Mouse (Mus musculus): ENCODE data around the gene Lrrtm4. TPM values are rescaled to one million over a fixed set of nuclear protein-coding genes. Genes with fewer than 3 reads are reported as not detected.
A peak's percentile ranks its signal among the peaks of the same experiment; 100 is the strongest.

Lrrtm4 gene
- total and polyA plus RNA-seq, 2 experiments from 2014 or later: 0.04 TPM; not detected in 1

GRCm38 (mm10) chr6:80720468-80720867 lies 701.8 kb downstream of the Lrrtm4 start:
- Histone ChIP-seq H3K4me2 (ENCODE audit: low read depth, low read length) (no peak overlapping the region), H3K9me3 (replicated peaks; ENCODE audit: control insufficient read depth, low read length) (no peaks in the 10 kb centered on the region), H3K36me3 (replicated peaks; ENCODE audit: control insufficient read depth, insufficient read depth, low read length) (no peaks in the 10 kb centered on the region), H3K4me3 (ENCODE audit: low read depth, low read length) (no peak overlapping the region), H3K27ac (ENCODE audit: low read depth) (no peak overlapping the region), H3K27me3 (ENCODE audit: control insufficient read depth, insufficient read depth, low read length) (no peaks in the 10 kb centered on the region), H3K9ac (replicated peaks; ENCODE audit: low read depth, low read length) (no peak overlapping the region), H3K4me1 (ENCODE audit: control insufficient read depth, insufficient read depth) (no peaks in the 10 kb centered on the region)
- no peak for ATAC-seq (ENCODE audit: insufficient read depth, low read depth)
- WGBS: 86% methylated on average over 5 of the region's 5 CpGs
- TF ChIP-seq EP300 (IDR thresholded peaks at IDR 0.05; ENCODE audit: low read depth): no peak
- TF ChIP-seq CTCF (IDR thresholded peaks at IDR 0.05; ENCODE audit: low read depth): no peak
- no peak for DNase-seq (ENCODE audit: low spot score)

- no peaks in the 10 kb centered on the region for H3K36me3 ChIP-seq (replicated peaks; ENCODE audit: control insufficient read depth, insufficient read depth, low read length)
- no peak overlapping the region for H3K27ac ChIP-seq (ENCODE audit: low read depth)
- no peak overlapping the region for H3K4me3 ChIP-seq (ENCODE audit: low read depth, low read length)
- DNase-seq (ENCODE audit: low spot score) (no peak), ATAC-seq (ENCODE audit: insufficient read depth, low read depth) (no peak)
- WGBS: 77% methylated on average over 3 of the region's 3 CpGs
- H3K4me1 ChIP-seq (ENCODE audit: control insufficient read depth, insufficient read depth): no peaks in the 10 kb centered on the region
- H3K9me3 ChIP-seq (replicated peaks; ENCODE audit: control insufficient read depth, low read length): no peaks in the 10 kb centered on the region
- no peak for TF ChIP-seq CTCF (IDR thresholded peaks at IDR 0.05; ENCODE audit: low read depth)
- TF ChIP-seq EP300 (IDR thresholded peaks at IDR 0.05; ENCODE audit: low read depth): no peak
- no peak overlapping the region for H3K9ac ChIP-seq (replicated peaks; ENCODE audit: low read depth, low read length)
- H3K27me3 ChIP-seq (ENCODE audit: control insufficient read depth, insufficient read depth, low read length): no peaks in the 10 kb centered on the region
- no peak overlapping the region for H3K4me2 ChIP-seq (ENCODE audit: low read depth, low read length)
These were observed 714.7 kb downstream of the Lrrtm4 start for GRCm38 (mm10) chr6:80733416-80733815.

- Histone ChIP-seq H3K36me3 (replicated peaks; ENCODE audit: control insufficient read depth, insufficient read depth, low read length) (no peaks in the 10 kb centered on the region), H3K4me3 (ENCODE audit: low read depth, low read length) (no peak overlapping the region), H3K4me1 (ENCODE audit: control insufficient read depth, insufficient read depth) (no peaks in the 10 kb centered on the region), H3K27me3 (ENCODE audit: control insufficient read depth, insufficient read depth, low read length) (no peaks in the 10 kb centered on the region), H3K27ac (ENCODE audit: low read depth) (no peak overlapping the region), H3K4me2 (ENCODE audit: low read depth, low read length) (no peak overlapping the region), H3K9me3 (replicated peaks; ENCODE audit: control insufficient read depth, low read length) (no peaks in the 10 kb centered on the region), H3K9ac (replicated peaks; ENCODE audit: low read depth, low read length) (no peak overlapping the region)
- no peak for DNase-seq (ENCODE audit: low spot score)
- ATAC-seq (ENCODE audit: insufficient read depth, low read depth): no peak
- no peak for TF ChIP-seq EP300 (IDR thresholded peaks at IDR 0.05; ENCODE audit: low read depth)
- TF ChIP-seq CTCF (IDR thresholded peaks at IDR 0.05; ENCODE audit: low read depth): no peak
- 62% methylated on average over 2 of the region's 2 CpGs for WGBS
These were observed 732.1 kb downstream of the Lrrtm4 start for GRCm38 (mm10) chr6:80750769-80751168.

GRCm38 (mm10) chr6:80760641-80761204 lies 742.0 kb downstream of the Lrrtm4 start:
- no peak for ATAC-seq (ENCODE audit: insufficient read depth, low read depth)
- no peaks in the 10 kb centered on the region for H3K9me3 ChIP-seq (replicated peaks; ENCODE audit: control insufficient read depth, low read length)
- H3K4me2 ChIP-seq (ENCODE audit: low read depth, low read length): no peak overlapping the region
- H3K4me1 ChIP-seq (ENCODE audit: control insufficient read depth, insufficient read depth): no peaks in the 10 kb centered on the region
- no peak overlapping the region for H3K4me3 ChIP-seq (ENCODE audit: low read depth, low read length)
- no peak overlapping the region for H3K27ac ChIP-seq (ENCODE audit: low read depth)
- no peaks in the 10 kb centered on the region for H3K36me3 ChIP-seq (replicated peaks; ENCODE audit: control insufficient read depth, insufficient read depth, low read length)
- TF ChIP-seq EP300 (IDR thresholded peaks at IDR 0.05; ENCODE audit: low read depth): no peak
- no peak for TF ChIP-seq CTCF (IDR thresholded peaks at IDR 0.05; ENCODE audit: low read depth)
- no peak for DNase-seq (ENCODE audit: low spot score)
- WGBS: 66% methylated on average over 5 of the region's 5 CpGs
- no peak overlapping the region for H3K9ac ChIP-seq (replicated peaks; ENCODE audit: low read depth, low read length)
- no peaks in the 10 kb centered on the region for H3K27me3 ChIP-seq (ENCODE audit: control insufficient read depth, insufficient read depth, low read length)

GRCm38 (mm10) chr6:80786282-80786681 lies 767.6 kb downstream of the Lrrtm4 start:
- Histone ChIP-seq H3K27me3 (ENCODE audit: control insufficient read depth, insufficient read depth, low read length) (no peaks in the 10 kb centered on the region), H3K36me3 (replicated peaks; ENCODE audit: control insufficient read depth, insufficient read depth, low read length) (no peaks in the 10 kb centered on the region), H3K9me3 (replicated peaks; ENCODE audit: control insufficient read depth, low read length) (no peaks in the 10 kb centered on the region), H3K4me1 (ENCODE audit: control insufficient read depth, insufficient read depth) (no peaks in the 10 kb centered on the region), H3K9ac (replicated peaks; ENCODE audit: low read depth, low read length) (no peak overlapping the region), H3K4me2 (ENCODE audit: low read depth, low read length) (no peak overlapping the region), H3K4me3 (ENCODE audit: low read depth, low read length) (no peak overlapping the region), H3K27ac (ENCODE audit: low read depth) (no peak overlapping the region)
- DNase-seq (ENCODE audit: low spot score) (no peak), ATAC-seq (ENCODE audit: insufficient read depth, low read depth) (no peak)
- TF ChIP-seq EP300 (IDR thresholded peaks at IDR 0.05; ENCODE audit: low read depth) (no peak), CTCF (IDR thresholded peaks at IDR 0.05; ENCODE audit: low read depth) (0 out of 2 replicates have a peak, but pooled peaks have one; percentile 8)

- DNase-seq (ENCODE audit: low spot score) (no peak), ATAC-seq (ENCODE audit: insufficient read depth, low read depth) (no peak)
- Histone ChIP-seq H3K9me3 (replicated peaks; ENCODE audit: control insufficient read depth, low read length) (no peaks in the 10 kb centered on the region), H3K4me2 (ENCODE audit: low read depth, low read length) (no peak overlapping the region), H3K27me3 (ENCODE audit: control insufficient read depth, insufficient read depth, low read length) (no peaks in the 10 kb centered on the region), H3K4me1 (ENCODE audit: control insufficient read depth, insufficient read depth) (no peaks in the 10 kb centered on the region), H3K9ac (replicated peaks; ENCODE audit: low read depth, low read length) (no peak overlapping the region), H3K36me3 (replicated peaks; ENCODE audit: control insufficient read depth, insufficient read depth, low read length) (no peaks in the 10 kb centered on the region), H3K27ac (ENCODE audit: low read depth) (no peak overlapping the region), H3K4me3 (ENCODE audit: low read depth, low read length) (no peak overlapping the region)
- WGBS: 77% methylated on average over 5 of the region's 5 CpGs
- no peak for TF ChIP-seq CTCF (IDR thresholded peaks at IDR 0.05; ENCODE audit: low read depth)
- TF ChIP-seq EP300 (IDR thresholded peaks at IDR 0.05; ENCODE audit: low read depth): no peak
These were observed 805.1 kb downstream of the Lrrtm4 start for GRCm38 (mm10) chr6:80823753-80824152.

Measured in heart, postnatal 0 days (tissue).